Mouse (Mus musculus) cerebellum, adult 2 months (tissue): Measurements from ENCODE around the gene Spred2. TPM values are rescaled to one million over a fixed set of nuclear protein-coding genes. Genes with fewer than 3 reads are reported as not detected.

ENCODE experiments used
- DNase-seq, 2 experiments: peaks; one replicate each; pipeline ENCODE4 v3.0.0; 2021
- H3K27ac ChIP-seq: fragments of 200-500 bp; 2 replicates; pipeline ENCODE4 v1.5.1; 2012; ENCODE audit warnings: low read length, control low read depth, inconsistent platforms; ENCODE audit not compliant: insufficient read depth
- H3K27me3 ChIP-seq: fragments of 200-500 bp; 2 replicates; pipeline ENCODE4 v1.6.1; 2012; ENCODE audit warnings: inconsistent platforms, mild to moderate bottlenecking, low read length, moderate library complexity; ENCODE audit not compliant: control insufficient read depth, insufficient read depth
- H3K4me1 ChIP-seq: fragments of 200-500 bp; 2 replicates; pipeline ENCODE4 v1.6.1; 2011; ENCODE audit warnings: low read length; ENCODE audit not compliant: control insufficient read depth, insufficient read depth
- H3K4me3 ChIP-seq: fragments of 200-500 bp; replicated peaks from 2 replicates; pipeline ENCODE3; 2011; ENCODE audit warnings: mild to moderate bottlenecking, low read depth, low read length, control low read depth; ENCODE audit not compliant: insufficient read depth
- CTCF ChIP-seq: fragments of 200-500 bp; IDR thresholded peaks from 2 replicates; pipeline ENCODE4 v1.5.1; 2011; ENCODE audit warnings: low read depth, mild to moderate bottlenecking, control low read depth, low read length, moderate library complexity, borderline replicate concordance; ENCODE audit not compliant: insufficient read depth
- POLR2A ChIP-seq: fragments of 200-500 bp; IDR thresholded peaks from 2 replicates; pipeline ENCODE4 v1.6.1; 2011; ENCODE audit warnings: low read length, control low read depth, borderline replicate concordance; ENCODE audit not compliant: insufficient read depth
- WGBS: fragments of 180-500 bp; shearing (Covaris S2); methylation state at CpG from one replicate; pipeline ENCODE4 v1.1.7; 2018; 5-methylcytosine and 5-hydroxymethylcytosine counted together
- polyA plus RNA-seq: library from polyadenylated mRNA; depleted of rRNA; stranded (reverse); fragments of >200 nt; gene quantifications from 2 replicates; pipeline ENCODE4 v1.2.3, GENCODE M21; 2012

Spred2 gene
- polyA plus RNA-seq, 1 experiment: 40.3 TPM

DNA sequence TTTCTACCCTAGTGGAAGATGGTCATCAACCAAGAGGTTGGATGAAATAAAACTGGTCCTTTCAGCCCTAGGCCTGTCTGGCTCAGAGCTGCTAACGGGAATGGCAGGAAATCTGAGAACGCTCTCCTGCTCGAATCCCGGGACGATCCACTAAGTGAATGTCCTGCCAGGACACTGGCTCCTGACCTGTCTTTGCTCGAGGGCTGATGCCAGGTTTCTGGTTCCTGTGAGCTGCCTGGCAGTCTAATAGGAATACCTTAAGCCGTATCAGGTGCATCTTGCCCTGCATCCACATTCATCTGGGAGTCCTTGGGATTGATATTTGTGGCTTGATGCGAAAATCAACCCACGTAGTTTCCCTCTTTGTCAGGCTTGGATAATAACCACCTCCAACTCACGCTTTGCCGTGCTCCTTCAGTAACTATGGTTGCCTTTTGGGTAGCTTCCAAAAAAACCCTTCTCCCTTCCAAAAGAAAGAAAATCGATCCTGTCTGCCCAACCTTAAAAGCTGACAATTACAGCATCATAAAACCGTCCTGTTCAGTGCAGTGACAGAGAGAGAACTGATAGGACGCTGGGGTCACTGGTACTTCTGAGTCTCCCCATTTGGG, 110.3 kb downstream of the Spred2 start:
- peak; percentile 33 to 41 for DNase-seq
- Histone ChIP-seq H3K27ac (no peak overlapping the region), H3K27me3 (no peaks in the 10 kb centered on the region), H3K4me3 (no peak overlapping the region), H3K4me1 (peaks cover 24% of the 10 kb centered on the region)
- TF ChIP-seq CTCF (no peak), POLR2A (no peak)
- WGBS: 47% methylated on average over 14 of the region's 14 CpGs

DNA sequence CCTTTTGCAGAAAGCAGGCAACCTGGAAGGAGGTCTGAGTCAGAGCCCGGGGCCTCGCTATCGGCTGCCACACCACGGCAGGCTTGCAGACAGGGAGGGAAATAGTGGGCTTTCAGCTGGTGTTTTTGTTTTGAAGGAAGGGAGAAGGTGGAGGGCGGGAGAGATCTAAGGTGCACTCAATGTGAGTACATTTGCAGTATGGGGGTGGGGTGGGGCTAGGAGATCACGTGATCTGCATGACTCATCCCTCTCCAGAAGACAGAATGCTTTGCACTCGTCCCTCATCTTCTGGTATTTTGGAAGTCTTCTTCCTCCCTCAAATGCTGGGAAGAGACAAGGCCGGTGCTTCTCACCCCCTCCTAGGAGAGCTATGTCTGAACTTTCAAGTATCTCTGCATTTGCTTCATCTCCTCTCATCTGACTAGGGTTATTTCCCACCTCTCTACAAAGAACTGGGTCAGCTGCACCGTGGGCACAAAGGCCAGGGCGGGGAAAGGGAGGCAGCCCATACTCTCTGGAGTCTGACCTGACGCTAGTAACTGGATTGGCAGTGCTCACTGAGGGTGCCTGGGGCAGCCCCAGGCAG, 111.3 kb downstream of the Spred2 start:
- DNase-seq: peak; percentile 48 to 63
- no peak overlapping the region for H3K27ac ChIP-seq
- no peak overlapping the region for H3K4me3 ChIP-seq
- TF ChIP-seq CTCF: no peak
- no peak for TF ChIP-seq POLR2A
- no peaks in the 10 kb centered on the region for H3K27me3 ChIP-seq
- peaks cover 24% of the 10 kb centered on the region for H3K4me1 ChIP-seq
- 59% methylated on average over 11 of the region's 11 CpGs for WGBS

DNA sequence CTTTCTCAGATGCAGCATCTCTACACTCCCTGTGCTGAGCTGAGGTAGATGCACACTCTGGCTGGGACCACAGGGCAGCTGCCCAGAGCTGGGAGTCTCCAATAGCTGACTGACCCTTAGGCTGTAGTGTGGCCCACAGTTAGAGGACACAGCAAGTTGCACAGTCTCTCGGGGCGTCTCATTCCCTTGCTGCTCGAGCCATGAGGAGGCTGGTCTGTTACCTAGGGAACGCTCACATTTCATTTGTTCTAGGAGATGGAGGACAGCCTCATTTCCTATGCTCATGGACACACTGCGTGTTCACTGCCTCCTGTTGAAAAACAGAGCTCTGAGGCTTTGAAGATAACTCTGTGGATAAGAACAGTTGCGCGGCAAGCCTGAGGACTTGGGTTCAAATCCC, 111.8 kb downstream of the Spred2 start:
- no peak for DNase-seq
- H3K4me1 ChIP-seq: peaks cover 24% of the 10 kb centered on the region
- H3K4me3 ChIP-seq: no peak overlapping the region
- TF ChIP-seq POLR2A: no peak
- TF ChIP-seq CTCF: no peak
- WGBS: 82% methylated on average over 7 of the region's 7 CpGs
- H3K27ac ChIP-seq: no peak overlapping the region
- H3K27me3 ChIP-seq: no peaks in the 10 kb centered on the region

DNA sequence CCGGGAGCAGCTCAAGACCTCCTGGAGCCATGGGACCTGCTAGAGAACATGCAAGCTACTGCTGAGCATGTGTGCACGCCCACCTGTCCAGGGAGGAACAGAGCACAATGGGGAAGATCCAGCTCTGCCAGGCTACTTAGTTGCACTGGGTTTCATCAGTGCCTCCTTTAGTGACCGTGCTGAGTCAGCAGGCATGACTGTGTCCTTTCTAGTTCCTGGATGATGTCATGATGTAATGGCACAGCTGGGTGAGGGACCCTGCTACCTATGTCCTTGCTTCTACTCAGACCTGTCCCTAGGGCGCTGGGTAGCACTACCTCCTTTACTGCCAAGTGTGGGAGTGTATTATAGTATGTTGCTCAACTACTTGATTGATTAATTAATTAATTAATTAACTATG, 113.6 kb downstream of the Spred2 start:
- 93% methylated on average over 4 of the region's 4 CpGs for WGBS

DNA sequence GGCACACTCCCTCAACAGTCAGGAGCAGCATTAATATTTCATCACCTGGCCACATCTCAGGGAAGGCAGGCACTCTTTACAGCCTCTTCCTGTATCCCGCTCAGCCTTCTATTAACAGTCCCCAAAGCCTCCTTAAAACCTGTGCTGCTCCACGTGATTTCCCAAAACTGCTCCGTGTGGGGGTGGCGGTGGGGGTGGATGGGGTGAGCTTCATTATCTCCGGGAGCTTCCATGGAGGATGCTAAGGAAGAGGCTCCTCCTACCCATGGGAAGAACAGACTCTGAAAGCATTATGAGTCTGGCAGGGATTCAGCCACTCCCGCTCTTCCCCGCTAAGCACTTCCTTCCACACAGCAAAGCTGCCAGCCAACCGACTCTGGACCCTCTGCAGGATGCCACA, 114.5 kb downstream of the Spred2 start:
- DNase-seq: peak; percentile 53 to 73
- Histone ChIP-seq H3K4me3 (peak overlapping the region; percentile 39), H3K4me1 (peaks cover 19% of the 10 kb centered on the region), H3K27me3 (no peaks in the 10 kb centered on the region), H3K27ac (peak overlapping the region; percentile 22; the same call in 1 of the 2 replicates)
- TF ChIP-seq POLR2A (no peak), CTCF (no peak)
- 4% methylated on average over 8 of the region's 8 CpGs for WGBS

More for the DNA sequence above, 113.6 kb downstream of the Spred2 start:
- DNase-seq: no peak
- H3K4me1 ChIP-seq: peaks cover 24% of the 10 kb centered on the region
- no peaks in the 10 kb centered on the region for H3K27me3 ChIP-seq
- TF ChIP-seq POLR2A (no peak), CTCF (no peak)
- no peak overlapping the region for H3K4me3 ChIP-seq
- H3K27ac ChIP-seq: no peak overlapping the region

DNA sequence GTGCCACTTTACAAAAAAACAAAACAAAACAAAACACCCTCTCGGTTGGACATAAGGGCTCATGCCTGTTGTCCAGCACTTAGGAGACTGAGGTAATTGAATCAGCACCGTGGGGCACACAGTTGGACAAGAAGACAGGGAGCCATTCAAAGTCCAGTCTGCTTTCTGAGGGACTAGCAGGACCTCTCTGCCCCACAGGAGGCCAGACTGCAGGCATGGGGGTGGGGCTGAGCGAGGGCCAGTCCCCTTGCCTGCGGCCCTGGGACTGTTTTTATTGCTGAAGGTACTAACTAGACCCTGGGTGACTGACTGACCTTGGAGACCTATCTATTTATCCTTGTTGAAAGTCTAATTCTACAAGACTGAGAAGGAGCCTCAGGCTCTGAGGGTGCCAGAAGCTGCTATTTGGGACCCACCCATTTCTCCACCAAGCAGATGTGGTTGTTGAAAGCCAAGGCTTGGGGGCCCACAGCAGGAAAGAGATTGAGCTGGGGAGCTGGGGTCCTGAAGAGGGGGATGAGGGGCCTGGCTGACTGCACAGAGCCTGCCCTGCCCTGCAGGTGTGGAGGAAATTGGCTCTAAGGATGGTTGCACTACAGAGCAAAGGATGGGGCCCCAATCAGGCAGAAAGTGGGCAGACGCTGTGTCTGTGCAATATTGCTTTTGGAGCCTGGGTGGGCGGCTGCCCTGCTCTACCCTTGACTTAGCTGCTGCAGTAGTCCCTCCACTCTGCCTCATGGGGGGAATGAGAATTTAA, 117.2 kb downstream of the Spred2 start:
- H3K27me3 ChIP-seq: no peaks in the 10 kb centered on the region
- peaks cover 5% of the 10 kb centered on the region for H3K4me1 ChIP-seq
- 61% methylated on average over 6 of the region's 6 CpGs for WGBS
- DNase-seq: no peak
- TF ChIP-seq CTCF: no peak
- TF ChIP-seq POLR2A: no peak
- no peak overlapping the region for H3K27ac ChIP-seq
- H3K4me3 ChIP-seq: no peak overlapping the region

DNA sequence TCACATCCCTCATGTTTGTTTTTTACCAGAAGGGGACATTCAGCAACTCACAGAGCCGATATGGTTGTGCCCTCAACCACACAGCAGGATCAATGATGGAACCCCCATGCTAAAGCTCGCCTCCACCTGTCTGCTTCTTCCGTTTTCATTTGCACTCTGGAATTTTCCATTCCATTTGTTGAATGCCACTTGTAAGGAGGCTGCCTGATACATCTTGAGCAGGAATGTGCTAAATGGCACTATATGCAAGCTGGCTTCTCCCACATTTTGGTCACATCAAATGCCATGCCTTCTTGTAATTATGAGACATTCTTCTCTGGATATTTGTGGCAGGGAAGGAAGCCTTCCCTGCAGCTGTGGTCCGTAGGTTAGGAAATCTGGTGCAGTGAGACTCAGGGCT, 117.9 kb downstream of the Spred2 start:
- WGBS: 81% methylated on average over 4 of the region's 4 CpGs
- DNase-seq: no peak
- TF ChIP-seq CTCF (no peak), POLR2A (no peak)
- Histone ChIP-seq H3K27me3 (no peaks in the 10 kb centered on the region), H3K27ac (no peak overlapping the region), H3K4me3 (no peak overlapping the region), H3K4me1 (peaks cover 5% of the 10 kb centered on the region)
